Mouse (Mus musculus) lung, embryonic 14.5 days (tissue): Measurements from ENCODE around the gene Slc22a14. TPM values are rescaled to one million over a fixed set of nuclear protein-coding genes. Genes with fewer than 3 reads are reported as not detected.
A peak's percentile ranks its signal among the peaks of the same experiment; 100 is the strongest.
"Not testable (repeated sequence)": the region's sequence is repeated elsewhere in the genome, so short reads cannot be mapped to it uniquely, and the experiment has no call there.

Experiments
- ATAC-seq: fragments of 200-750 bp; cut with Nextera tagmentation; 2 replicates; pipeline ENCODE4 v1.8.0; 2017; ENCODE audit warnings: mild to moderate bottlenecking, moderate TSS enrichment, moderate library complexity; ENCODE audit not compliant: insufficient read depth
- DNase-seq: peaks from one replicate; pipeline ENCODE4 v3.0.0-alpha.2; 2015
- H3K27ac ChIP-seq: fragments of 300-500 bp; sonication (generic); 2 replicates; pipeline ENCODE4 v1.5.1; 2014; ENCODE audit warnings: low read depth, mild to moderate bottlenecking, moderate library complexity
- H3K27me3 ChIP-seq: fragments of 300-500 bp; sonication (generic); 2 replicates; pipeline ENCODE4 v1.6.1; 2014; ENCODE audit warnings: low read length, control low read depth; ENCODE audit not compliant: insufficient read depth
- H3K36me3 ChIP-seq: fragments of 300-500 bp; sonication (generic); 2 replicates; pipeline ENCODE4 v1.6.1; 2014; ENCODE audit warnings: control low read depth; ENCODE audit not compliant: insufficient read depth
- H3K4me1 ChIP-seq: fragments of 300-500 bp; sonication (generic); 2 replicates; pipeline ENCODE4 v1.6.1; 2014; ENCODE audit warnings: antibody characterized with exemption, control low read depth; ENCODE audit not compliant: insufficient read depth
- H3K4me2 ChIP-seq: fragments of 300-500 bp; sonication (generic); 2 replicates; pipeline ENCODE4 v1.6.1; 2014; ENCODE audit warnings: mild to moderate bottlenecking
- H3K4me3 ChIP-seq: fragments of 300-500 bp; sonication (generic); 2 replicates; pipeline ENCODE4 v1.5.1; 2014; ENCODE audit warnings: low read depth, low read length
- H3K9ac ChIP-seq: fragments of 300-500 bp; sonication (generic); 2 replicates; pipeline ENCODE4 v1.6.1; 2014
- H3K9me3 ChIP-seq: fragments of 300-500 bp; sonication (generic); 2 replicates; pipeline ENCODE4 v1.6.1; 2016; ENCODE audit warnings: low read depth, low read length, control low read depth
- CTCF ChIP-seq: IDR thresholded peaks from 2 replicates; pipeline ENCODE4 v1.5.1; 2016; ENCODE audit warnings: antibody characterized with exemption, low read depth
- WGBS: fragments of 180-500 bp; shearing (Covaris S2); extraction: QIAGEN DNeasy Blood & Tissue Kit; methylation state at CpG from one replicate; pipeline ENCODE4 v1.1.7; 2014; 5-methylcytosine and 5-hydroxymethylcytosine counted together
- polyA plus RNA-seq: library from polyadenylated mRNA; unstranded; fragments of >200 nt; fragmentation: Nextera tagmentation; extraction: Ambion mirVana; gene quantifications from 2 replicates; pipeline ENCODE4 v1.2.1, GENCODE M21; 2014

Gene Slc22a14
- polyA plus RNA-seq, 1 experiment from 2014 or later = not detected

- Histone ChIP-seq H3K9ac (no peak overlapping the region), H3K27me3 (no peaks in the 10 kb centered on the region), H3K4me1 (no peaks in the 10 kb centered on the region), H3K27ac (no peak overlapping the region), H3K36me3 (no peaks in the 10 kb centered on the region), H3K4me3 (no peak overlapping the region), H3K9me3 (no peaks in the 10 kb centered on the region), H3K4me2 (no peak overlapping the region)
- no peak for TF ChIP-seq CTCF
- 81% methylated on average over 4 of the region's 4 CpGs for WGBS
- no peak for DNase-seq
- no peak for ATAC-seq
These were observed 12.9 kb upstream of the Slc22a14 start for GRCm38 (mm10) chr9:119378231-119378630.

DNA sequence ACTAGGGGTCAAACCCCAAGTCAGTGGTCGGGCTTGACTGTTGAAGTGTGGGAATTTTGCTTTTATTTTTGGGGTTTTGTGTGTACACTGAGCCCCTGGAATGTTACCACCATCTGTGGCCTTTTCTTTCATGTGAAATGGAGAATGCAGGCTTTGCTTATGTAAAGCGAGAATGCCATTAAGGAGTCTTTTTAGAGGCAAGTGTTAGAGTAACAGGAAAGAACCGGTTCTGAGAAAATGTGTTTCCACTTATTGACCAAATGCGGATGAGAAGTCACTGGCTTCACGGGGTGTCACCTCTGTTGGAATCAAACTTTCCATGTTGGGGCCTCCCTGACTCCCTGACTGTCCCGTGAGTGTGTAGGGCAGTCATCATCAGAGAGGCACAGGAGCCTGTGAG lies 10.2 kb upstream of the Slc22a14 start:
- no peak for ATAC-seq
- DNase-seq = no peak

DNA sequence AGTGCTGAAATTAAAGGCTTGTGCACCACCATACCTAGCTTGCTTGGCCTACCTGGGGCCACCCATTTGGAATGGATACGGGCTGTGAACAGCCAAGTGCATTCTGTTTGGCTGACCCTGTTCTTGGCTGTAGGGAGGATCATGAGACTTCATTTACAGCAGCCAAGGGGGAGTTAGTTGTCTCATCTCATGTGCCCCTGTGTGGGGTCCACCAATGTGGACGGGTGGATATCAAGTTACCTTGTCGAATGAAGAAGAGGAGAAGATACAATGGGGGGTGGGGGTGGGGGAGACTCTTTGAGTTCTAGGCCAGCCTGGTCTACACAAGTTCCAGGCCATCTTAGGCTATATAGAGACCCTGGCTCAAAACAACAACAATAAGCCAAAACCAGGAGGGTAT lies 9.7 kb upstream of the Slc22a14 start:
- no peak for TF ChIP-seq CTCF
- Histone ChIP-seq H3K36me3 (no peaks in the 10 kb centered on the region), H3K27me3 (no peaks in the 10 kb centered on the region), H3K9me3 (no peaks in the 10 kb centered on the region), H3K4me3 (no peak overlapping the region), H3K4me2 (no peak overlapping the region), H3K27ac (no peak overlapping the region), H3K4me1 (no peaks in the 10 kb centered on the region), H3K9ac (no peak overlapping the region)
- WGBS = 53% methylated on average over 3 of the region's 3 CpGs
- ATAC-seq (no peak), DNase-seq (no peak)

More for the DNA sequence above, 10.2 kb upstream of the Slc22a14 start:
- Histone ChIP-seq H3K9ac (no peak overlapping the region), H3K4me2 (no peak overlapping the region), H3K27me3 (no peaks in the 10 kb centered on the region), H3K36me3 (no peaks in the 10 kb centered on the region), H3K4me3 (no peak overlapping the region), H3K9me3 (no peaks in the 10 kb centered on the region), H3K4me1 (no peaks in the 10 kb centered on the region), H3K27ac (no peak overlapping the region)
- TF ChIP-seq CTCF = no peak
- 47% methylated on average over 6 of the region's 6 CpGs for WGBS

GRCm38 (mm10) chr9:119371251-119371650 lies 5.9 kb upstream of the Slc22a14 start:
- Histone ChIP-seq H3K27ac (no peak overlapping the region), H3K36me3 (0 out of 2 replicates have a peak, but pooled peaks cover 4% of the 10 kb centered on the region), H3K9ac (no peak overlapping the region), H3K4me1 (no peaks in the 10 kb centered on the region), H3K9me3 (no peaks in the 10 kb centered on the region), H3K4me2 (no peak overlapping the region), H3K4me3 (no peak overlapping the region), H3K27me3 (no peaks in the 10 kb centered on the region)
- WGBS = 59% methylated on average over 4 of the region's 4 CpGs
- no peak for DNase-seq
- no peak for TF ChIP-seq CTCF
- no peak for ATAC-seq

DNA sequence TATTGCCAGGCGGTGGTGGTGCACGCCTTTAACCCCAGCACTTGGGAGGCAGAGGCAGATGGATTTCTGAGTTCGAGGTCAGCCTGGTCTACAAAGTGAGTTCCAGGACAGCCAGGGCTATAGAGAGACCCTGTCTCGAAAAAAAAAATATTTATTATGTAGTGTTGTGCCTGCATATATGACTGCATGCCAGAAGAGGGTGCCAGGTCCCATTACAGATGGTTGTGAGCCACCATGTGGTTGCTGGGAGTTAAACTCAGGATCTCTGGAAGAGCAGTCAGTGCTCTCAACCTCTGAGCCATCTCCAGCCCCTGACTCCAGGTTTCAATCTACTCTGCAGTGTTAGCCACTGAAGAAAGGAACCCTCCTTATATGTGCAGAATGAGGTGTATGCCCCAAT lies 5.4 kb upstream of the Slc22a14 start:
- H3K4me3 ChIP-seq, H3K27ac ChIP-seq, ATAC-seq, DNase-seq, H3K4me2 ChIP-seq, H3K9ac ChIP-seq, H3K4me1 ChIP-seq, H3K9me3 ChIP-seq, H3K36me3 ChIP-seq, H3K27me3 ChIP-seq: not testable (repeated sequence)
- WGBS = 75% methylated on average over 4 of the region's 4 CpGs
- TF ChIP-seq CTCF = peak; percentile 28; the same call in 1 of the 2 replicates

GRCm38 (mm10) chr9:119368367-119368766 lies 3.0 kb upstream of the Slc22a14 start:
- no peak for DNase-seq
- 94% methylated on average over 3 of the region's 3 CpGs for WGBS
- no peak for ATAC-seq
- TF ChIP-seq CTCF = no peak
- no peak overlapping the region for H3K4me2 ChIP-seq
- H3K27me3 ChIP-seq = no peaks in the 10 kb centered on the region
- no peak overlapping the region for H3K27ac ChIP-seq
- no peaks in the 10 kb centered on the region for H3K9me3 ChIP-seq
- H3K9ac ChIP-seq = no peak overlapping the region
- no peaks in the 10 kb centered on the region for H3K4me1 ChIP-seq
- H3K4me3 ChIP-seq = no peak overlapping the region
- H3K36me3 ChIP-seq = 0 out of 2 replicates have a peak, but pooled peaks cover 4% of the 10 kb centered on the region

- no peak for TF ChIP-seq CTCF
- no peaks in the 10 kb centered on the region for H3K36me3 ChIP-seq
- no peaks in the 10 kb centered on the region for H3K9me3 ChIP-seq
- no peak overlapping the region for H3K27ac ChIP-seq
- ATAC-seq (no peak), DNase-seq (no peak)
- H3K27me3 ChIP-seq = no peaks in the 10 kb centered on the region
- no peaks in the 10 kb centered on the region for H3K4me1 ChIP-seq
- no peak overlapping the region for H3K9ac ChIP-seq
- no peak overlapping the region for H3K4me2 ChIP-seq
- no peak overlapping the region for H3K4me3 ChIP-seq
- 72% methylated on average over 12 of the region's 12 CpGs for WGBS
These were observed 2.1 kb downstream of the Slc22a14 start for GRCm38 (mm10) chr9:119363229-119363628.

DNA sequence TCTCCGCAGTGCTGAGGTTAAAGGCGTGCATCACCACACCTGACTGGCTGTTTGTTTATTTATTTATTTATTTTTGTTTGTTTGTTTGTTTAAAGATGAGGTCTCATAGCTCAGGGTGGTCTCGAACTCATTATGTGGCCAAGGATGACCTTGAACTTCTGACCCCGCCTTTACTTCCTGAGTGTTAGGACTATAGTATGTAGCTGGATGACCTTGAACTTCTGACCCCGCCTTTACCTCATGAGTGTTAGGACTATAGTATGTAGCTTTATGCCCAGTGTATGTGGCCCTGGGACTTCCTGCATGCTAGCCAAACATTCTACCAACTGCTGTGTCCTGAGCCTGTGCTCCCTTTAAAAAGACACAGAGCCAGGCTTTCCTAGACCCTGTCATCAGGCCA lies 3.9 kb downstream of the Slc22a14 start:
- TF ChIP-seq CTCF = no peak
- H3K27ac ChIP-seq = no peak overlapping the region
- ATAC-seq (no peak), DNase-seq (no peak)
- no peak overlapping the region for H3K9ac ChIP-seq
- H3K4me2 ChIP-seq = no peak overlapping the region
- no peak overlapping the region for H3K4me3 ChIP-seq
- H3K36me3 ChIP-seq = no peaks in the 10 kb centered on the region
- H3K4me1 ChIP-seq = no peaks in the 10 kb centered on the region
- 88% methylated on average over 5 of the region's 5 CpGs for WGBS
- H3K27me3 ChIP-seq = no peaks in the 10 kb centered on the region
- H3K9me3 ChIP-seq = no peaks in the 10 kb centered on the region
